Mouse (Mus musculus) megakaryocyte progenitor cell, adult 5-6 weeks (primary cell): ENCODE data around the gene Cyth4. TPM values are rescaled to one million over a fixed set of nuclear protein-coding genes. Genes with fewer than 3 reads are reported as not detected.

ENCODE experiments used
- ATAC-seq: replicated peaks from 2 replicates; pipeline ENCODE4 v1.8.0; 2016; ENCODE audit warnings: mild to moderate bottlenecking, moderate TSS enrichment, inconsistent platforms; ENCODE audit not compliant: poor library complexity
- total RNA-seq, 2 experiments: library from RNA; stranded (forward) in 1 of 2; stranded (reverse) in 1 of 2; fragments of 157-497, 149-512 nt in 1 of 2; fragments of 200-1000 nt in 1 of 2; gene quantifications; 2 replicates each; pipeline versions ENCODE4 v1.2.3 to v1.2.4; 2015 to 2017

Gene Cyth4
- total RNA-seq, 2 experiments from 2014 or later: 45.8 to 87.2 TPM

DNA sequence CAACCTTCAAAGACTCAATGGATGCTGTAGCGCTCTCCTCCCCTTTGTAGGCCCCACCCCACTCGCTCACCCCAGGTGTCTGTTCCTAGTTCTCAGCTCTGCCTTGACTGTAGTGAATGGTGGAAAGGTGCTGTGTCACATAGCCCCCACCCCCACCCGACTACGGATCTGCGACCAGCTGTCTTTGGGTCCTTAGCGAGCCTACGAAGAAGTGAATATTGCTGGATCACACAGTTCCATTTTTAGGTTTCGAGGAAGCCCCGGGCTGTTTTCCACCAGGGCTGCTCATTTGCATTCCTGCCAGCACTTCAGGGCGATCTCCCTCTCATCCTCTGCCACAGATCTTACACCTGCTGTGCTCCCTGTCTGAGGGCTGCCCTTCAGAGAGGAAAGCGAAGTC, 13.5 kb upstream of the Cyth4 start:
- no peak for ATAC-seq

DNA sequence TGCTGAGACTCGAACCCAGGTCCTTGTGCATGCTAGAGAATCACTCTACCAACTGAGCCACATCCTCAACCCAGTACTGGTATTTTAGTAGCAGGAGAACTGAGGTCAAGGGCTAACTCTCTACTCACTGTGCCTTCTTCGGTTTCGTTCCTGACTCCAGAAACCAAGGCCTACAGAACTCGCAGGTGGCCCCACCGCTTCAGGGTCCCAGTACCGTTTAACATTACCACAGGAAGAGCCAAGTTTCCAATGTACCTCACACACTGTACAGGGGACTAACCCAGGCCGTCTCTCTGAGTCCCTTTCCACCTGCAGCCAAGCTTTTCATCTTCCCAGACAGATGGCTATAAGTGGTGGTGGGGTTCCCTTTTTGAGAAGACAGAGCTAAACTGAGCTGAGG, 11.4 kb upstream of the Cyth4 start:
- no peak for ATAC-seq

DNA sequence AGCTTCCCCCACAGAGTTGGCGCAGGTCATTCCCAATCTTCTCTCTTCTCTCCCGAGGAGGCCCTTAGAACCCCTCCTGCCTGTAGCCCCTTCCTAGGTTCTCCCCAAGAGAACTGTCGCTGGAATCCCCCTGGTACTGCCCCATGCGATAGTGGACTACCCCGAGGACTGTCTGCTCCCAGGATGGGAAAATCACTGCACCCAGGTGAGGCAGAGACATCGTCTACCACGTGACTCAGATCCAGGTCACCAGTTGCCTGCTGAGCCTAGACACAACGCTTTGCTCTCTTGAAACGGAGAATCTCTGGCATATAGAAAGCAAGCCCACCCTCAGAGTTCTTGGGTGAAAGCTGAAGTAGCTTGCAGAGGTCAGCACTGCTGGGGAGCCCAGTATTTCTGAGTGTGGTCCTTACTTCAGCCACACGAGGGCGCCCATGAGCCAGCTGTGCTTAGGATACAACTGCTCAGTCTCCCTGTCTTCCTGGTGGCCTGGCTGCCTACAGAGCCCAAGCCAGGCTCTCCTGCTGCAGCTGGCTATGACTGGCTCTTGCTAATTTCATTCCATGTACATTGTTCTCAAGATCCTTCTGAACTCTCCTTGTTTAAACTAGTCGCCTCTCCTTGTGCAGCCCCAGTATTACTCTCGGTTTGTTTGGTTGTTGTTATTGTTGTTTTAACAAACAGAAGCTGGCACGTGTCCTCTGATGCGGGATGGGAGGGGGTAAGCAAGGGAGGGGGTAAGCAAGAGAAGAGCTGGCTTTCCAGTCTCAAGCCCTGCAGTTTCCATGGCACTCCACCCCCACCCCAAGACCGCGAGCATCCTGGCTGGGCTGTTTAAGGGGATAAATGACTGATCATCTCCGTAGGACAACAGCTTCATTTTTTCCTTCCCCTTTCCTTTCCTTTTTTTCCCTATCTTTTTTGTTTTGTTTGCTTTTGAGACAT, 9.5 kb upstream of the Cyth4 start:
- ATAC-seq: peak; percentile 73

- no peak for ATAC-seq
These were observed 8.8 kb upstream of the Cyth4 start for GRCm38 (mm10) chr15:78588049-78588448.

DNA sequence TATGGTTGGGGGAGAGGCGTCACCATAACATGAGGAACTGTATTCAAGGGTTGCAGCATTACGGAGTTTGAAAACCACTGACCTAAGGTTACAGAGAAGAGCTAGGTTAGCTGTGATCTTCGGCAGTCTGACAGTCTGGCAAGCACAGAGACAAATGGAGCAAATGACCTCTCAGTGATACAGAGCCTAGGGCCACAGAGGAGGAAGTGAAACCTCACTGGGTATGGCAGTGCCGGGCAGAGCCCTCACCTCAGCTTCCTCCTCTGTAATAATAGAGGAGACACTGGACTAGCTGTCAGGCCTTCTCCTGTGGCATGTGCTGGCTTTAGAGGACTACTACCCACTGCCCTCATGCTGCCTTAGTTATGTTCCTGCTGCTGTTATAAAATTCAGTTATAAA, 7.9 kb upstream of the Cyth4 start:
- ATAC-seq: peak; percentile 73

GRCm38 (mm10) chr15:78589936-78590335, 6.9 kb upstream of the Cyth4 start:
- ATAC-seq: no peak

- no peak for ATAC-seq
These were observed 6.1 kb upstream of the Cyth4 start for GRCm38 (mm10) chr15:78590785-78591184.

DNA sequence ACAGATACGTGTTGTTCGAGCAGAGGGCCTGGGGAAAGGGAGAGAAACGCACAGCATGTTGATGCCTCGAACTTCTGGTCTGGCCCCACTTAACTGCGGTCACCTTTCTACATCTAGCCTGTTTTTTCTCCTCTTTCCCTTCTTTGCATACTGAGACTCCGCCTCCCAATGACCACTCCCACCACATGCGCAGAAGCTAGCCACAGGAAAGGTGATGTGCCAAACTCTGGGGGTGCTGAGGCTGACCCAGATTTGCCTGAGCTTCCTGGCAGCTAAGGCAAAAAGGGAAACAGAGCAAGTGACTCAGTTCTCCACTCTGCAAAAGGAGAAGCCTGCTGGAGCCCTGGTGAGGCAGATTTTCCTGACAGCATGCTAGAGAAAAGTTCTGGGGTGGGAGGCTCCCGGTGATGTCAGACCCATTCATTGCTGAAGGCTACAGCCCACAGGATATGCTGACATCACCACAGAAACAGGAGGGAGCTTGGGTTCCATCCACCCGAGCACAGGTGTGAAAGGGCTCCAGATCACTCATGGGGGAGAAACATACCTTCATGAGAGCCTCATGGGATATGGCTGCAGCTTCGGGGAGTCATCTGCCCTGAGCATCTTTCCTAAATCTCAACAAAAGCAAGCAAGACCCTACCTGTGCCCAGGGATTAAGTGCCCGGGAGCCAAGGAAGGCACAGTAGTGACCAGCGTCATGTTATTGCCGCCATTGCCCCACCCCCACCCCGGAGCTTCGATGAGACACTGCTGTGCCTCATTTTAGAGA, 5.0 kb upstream of the Cyth4 start:
- peak; percentile 37 for ATAC-seq

- no peak for ATAC-seq
These were observed 4.3 kb upstream of the Cyth4 start for GRCm38 (mm10) chr15:78592452-78592968.

GRCm38 (mm10) chr15:78593896-78594425, 2.9 kb upstream of the Cyth4 start:
- ATAC-seq: no peak

DNA sequence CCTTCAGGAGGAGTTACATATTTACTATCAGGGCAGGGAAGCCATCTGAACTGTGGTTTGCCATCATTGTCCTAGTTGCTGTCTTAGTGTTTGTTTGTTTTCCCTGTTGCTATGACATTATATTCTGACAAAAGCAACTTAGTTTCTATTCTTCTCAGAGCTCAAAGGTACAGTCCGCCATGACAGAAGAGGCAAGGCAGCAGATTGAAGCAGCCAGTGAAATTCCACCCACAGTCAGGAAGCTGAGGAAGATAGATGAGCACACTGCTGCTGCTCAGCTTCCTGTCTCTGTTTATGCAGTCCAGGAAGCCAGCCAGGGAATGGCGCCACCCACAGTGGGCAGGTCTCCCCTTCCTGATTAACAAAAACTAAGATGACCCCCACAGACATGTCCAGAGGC, 2.0 kb upstream of the Cyth4 start:
- ATAC-seq: no peak

- ATAC-seq: no peak
These were observed 1.4 kb upstream of the Cyth4 start for GRCm38 (mm10) chr15:78595468-78595867.

- no peak for ATAC-seq
These were observed 343 bp upstream of the Cyth4 start for GRCm38 (mm10) chr15:78596504-78596903.

DNA sequence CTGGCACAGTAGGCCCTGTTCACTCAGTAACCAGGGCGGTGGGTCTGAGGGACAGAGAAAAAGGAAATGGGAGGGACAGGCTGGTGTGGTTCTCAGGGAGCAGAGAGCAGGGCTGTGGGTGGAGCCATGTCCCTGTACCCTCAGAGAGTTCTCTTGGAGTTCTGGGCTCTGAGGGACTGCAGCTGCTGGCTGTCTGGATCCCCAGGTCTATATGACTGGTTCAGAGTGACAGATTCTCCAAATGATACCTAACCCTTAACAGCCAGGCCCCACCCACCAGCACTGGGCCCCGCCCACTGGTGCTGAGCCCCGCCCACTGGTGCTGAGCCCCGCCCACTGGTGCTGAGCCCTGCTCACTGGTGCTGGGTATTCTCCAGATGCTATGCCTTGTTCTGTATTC, 882 bp downstream of the Cyth4 start:
- peak; percentile 53 for ATAC-seq

DNA sequence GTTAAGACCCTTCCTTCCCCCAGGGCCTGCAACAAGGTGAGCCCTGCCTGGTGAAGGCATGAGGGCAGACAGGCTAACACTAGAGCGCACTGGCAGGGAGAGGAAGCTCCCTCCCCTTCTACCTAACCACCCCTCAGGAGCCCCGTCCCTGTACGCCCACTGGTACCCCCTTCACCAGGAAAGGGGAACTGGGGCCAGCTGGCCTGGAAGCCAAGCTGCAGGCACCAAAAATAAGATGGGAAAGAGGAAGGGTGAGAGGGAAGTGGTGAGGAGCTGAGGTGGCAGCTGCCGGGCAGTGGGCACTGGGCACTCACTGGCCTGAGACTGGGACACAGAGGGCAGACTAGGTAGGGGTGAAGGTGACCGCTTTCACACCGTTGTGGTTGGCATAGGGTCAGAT, 2.3 kb downstream of the Cyth4 start:
- ATAC-seq: peak; percentile 67

DNA sequence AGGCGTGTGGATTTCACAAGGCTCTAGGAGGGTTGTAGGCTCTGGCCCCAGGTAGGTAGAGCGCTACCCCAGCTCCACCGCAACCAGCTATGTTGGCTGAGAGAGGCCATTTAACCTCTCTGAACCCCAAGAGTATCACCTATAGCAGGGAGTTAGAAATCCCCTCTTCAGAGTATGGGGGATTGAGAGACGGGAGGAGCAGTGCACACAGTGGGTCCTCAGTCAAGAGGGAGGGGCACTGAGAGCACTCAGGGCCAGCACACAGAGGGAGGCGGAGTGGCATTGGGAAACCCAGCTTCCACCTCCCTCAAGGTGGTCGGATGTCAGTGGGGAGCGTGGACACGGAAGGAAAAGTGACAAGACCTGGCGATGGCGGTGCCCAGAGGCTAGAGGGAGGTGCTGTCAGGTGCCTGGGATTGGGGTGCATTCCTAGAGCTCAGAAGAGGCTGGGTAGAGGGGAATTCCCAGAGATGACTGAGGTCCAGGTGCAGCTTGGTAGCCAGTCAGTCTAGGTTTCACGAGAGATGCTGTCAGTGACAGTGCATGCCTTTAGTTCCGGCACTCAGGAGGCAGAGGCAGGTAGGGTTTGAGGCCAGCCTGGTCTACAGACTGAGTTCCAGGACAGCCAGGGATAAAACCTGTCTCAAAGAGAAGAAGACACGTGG, 2.8 kb downstream of the Cyth4 start:
- ATAC-seq: no peak

GRCm38 (mm10) chr15:78601180-78601579, 4.3 kb downstream of the Cyth4 start:
- no peak for ATAC-seq

- no peak for ATAC-seq
These were observed 7.4 kb downstream of the Cyth4 start for GRCm38 (mm10) chr15:78604255-78604654.

DNA sequence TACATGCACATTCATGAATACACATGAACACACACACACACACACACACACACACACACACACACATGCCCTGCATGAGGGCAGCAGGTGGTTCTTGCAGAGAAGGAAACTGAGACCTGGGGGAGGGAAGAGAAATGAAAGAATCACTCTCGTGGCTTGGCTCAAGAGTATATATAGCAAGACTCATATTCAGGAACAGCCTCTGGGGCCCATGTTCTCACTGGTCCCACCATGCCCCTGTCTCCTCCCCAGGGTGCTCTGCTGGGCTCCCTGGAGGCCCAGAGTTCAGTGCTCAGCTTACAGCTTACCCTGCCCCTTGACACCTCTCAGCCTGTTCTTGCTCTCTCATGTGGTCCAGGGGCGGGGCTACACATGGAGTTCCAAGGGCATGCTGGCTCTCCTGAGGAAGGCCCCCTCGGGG, 8.5 kb downstream of the Cyth4 start:
- ATAC-seq: no peak

GRCm38 (mm10) chr15:78606059-78606458, 9.2 kb downstream of the Cyth4 start:
- ATAC-seq: peak; percentile 48

GRCm38 (mm10) chr15:78607463-78607862, 10.6 kb downstream of the Cyth4 start:
- peak; percentile 86 for ATAC-seq
